Mouse (Mus musculus) megakaryocyte, embryonic 14.5 days (primary cell): ENCODE results near the gene F930015N05Rik. TPM values are rescaled to one million over a fixed set of nuclear protein-coding genes. Genes with fewer than 3 reads are reported as not detected.

ENCODE experiments used
- H3K27me3 ChIP-seq: replicated peaks from 2 replicates; pipeline ENCODE3; 2012; ENCODE audit warnings: inconsistent platforms
- H3K36me3 ChIP-seq: replicated peaks from 2 replicates; pipeline ENCODE3; 2012; ENCODE audit warnings: low read length, inconsistent platforms, mixed read lengths
- H3K4me1 ChIP-seq: 2 replicates; pipeline ENCODE4 v1.6.1; 2012; ENCODE audit warnings: inconsistent platforms
- H3K4me3 ChIP-seq: replicated peaks from 2 replicates; pipeline ENCODE3; 2012; ENCODE audit warnings: moderate library complexity, mild to moderate bottlenecking, inconsistent platforms
- H3K9me3 ChIP-seq: 2 replicates; pipeline ENCODE4 v1.6.1; 2012; ENCODE audit warnings: inconsistent platforms
- FLI1 ChIP-seq: IDR thresholded peaks from 2 replicates; pipeline ENCODE4 v1.6.1; 2012; ENCODE audit warnings: low read length, inconsistent platforms, mixed read lengths
- GATA1 ChIP-seq: IDR thresholded peaks from 3 replicates; pipeline ENCODE4 v1.6.1; 2012; ENCODE audit warnings: mixed read lengths, low read length, inconsistent platforms, borderline replicate concordance
- polyA plus RNA-seq: library from polyadenylated mRNA; stranded (reverse); fragments of >175 nt; gene quantifications from 2 replicates; pipeline ENCODE4 v1.2.3, GENCODE M21; 2012; ENCODE audit warnings: low replicate concordance; ENCODE audit not compliant: insufficient read depth

Gene F930015N05Rik
- polyA plus RNA-seq, result not detected in 2 replicates

DNA sequence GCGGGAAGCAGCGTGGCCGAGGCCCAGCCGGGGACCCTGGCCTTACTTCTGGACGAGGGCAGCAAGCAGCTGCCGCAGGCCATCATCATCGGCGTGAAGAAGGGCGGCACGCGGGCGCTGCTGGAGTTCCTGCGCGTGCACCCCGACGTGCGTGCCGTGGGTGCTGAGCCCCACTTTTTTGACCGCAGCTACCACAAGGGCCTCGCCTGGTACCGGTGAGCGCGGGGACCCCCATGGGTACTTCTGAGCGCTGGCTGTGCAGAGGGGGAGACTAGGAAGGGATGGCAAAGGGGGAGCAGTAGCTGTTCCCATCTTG lies at the start of gene F930015N05Rik:
TSS of gene F930015N05Rik (minus strand) at position 242 of the 316 bp plus-strand sequence.
- Histone ChIP-seq H3K9me3 (0 out of 2 replicates have a peak, but pooled peaks cover 7% of the 10 kb centered on the region), H3K36me3 (no peaks in the 10 kb centered on the region), H3K27me3 (peaks cover 44% of the 10 kb centered on the region), H3K4me1 (peaks cover 18% of the 10 kb centered on the region), H3K4me3 (peak within 1 kb of the TSS; percentile 76)
- no peak for TF ChIP-seq FLI1
- TF ChIP-seq GATA1, result no peak

DNA sequence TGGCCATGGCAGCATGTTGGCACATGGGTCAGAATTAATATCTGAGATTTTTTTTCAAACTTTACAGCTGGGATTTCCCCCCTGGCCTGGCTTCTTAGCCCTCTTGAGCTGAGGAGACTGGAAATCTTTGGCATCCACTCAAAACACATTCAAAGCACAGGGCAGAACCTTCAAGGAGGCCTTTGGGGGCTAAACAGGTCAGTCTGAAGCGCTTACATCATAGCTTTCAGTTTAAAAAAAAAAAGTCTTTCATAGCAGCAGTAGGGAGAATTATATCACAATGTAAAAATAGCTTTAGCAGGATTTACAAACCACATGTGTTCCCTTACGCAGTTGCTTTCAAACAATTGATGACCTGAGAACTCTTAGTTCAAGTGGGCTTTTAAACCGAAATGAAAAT lies 45.0 kb upstream of the F930015N05Rik start:
- TF ChIP-seq FLI1, result no peak
- TF ChIP-seq GATA1, result no peak
- Histone ChIP-seq H3K9me3 (peaks cover 8% of the 10 kb centered on the region; the same call in 1 of the 2 replicates), H3K36me3 (no peaks in the 10 kb centered on the region), H3K27me3 (no peaks in the 10 kb centered on the region), H3K4me1 (no peaks in the 10 kb centered on the region), H3K4me3 (no peak overlapping the region)

DNA sequence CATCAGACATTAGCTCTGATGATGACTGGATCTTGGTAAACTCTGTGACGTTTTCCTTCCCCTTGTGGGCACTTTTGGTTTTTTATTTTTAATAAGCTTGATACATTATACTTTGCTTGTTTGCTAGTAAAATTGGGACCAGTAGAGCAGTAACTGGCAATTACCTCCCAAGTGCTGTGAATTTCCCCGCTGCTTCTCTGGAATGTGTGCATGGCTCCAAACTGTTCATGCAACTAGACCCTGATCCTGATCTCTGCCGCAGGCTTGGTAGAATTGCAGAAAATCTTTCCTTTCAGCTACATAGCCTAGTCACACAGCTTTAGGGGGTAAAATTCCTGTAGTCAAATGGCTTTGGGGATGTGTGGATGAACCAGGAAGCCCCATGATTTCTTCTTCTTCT lies 37.2 kb upstream of the F930015N05Rik start:
- no peaks in the 10 kb centered on the region for H3K4me1 ChIP-seq
- no peaks in the 10 kb centered on the region for H3K27me3 ChIP-seq
- H3K4me3 ChIP-seq, result no peak overlapping the region
- H3K9me3 ChIP-seq, result no peaks in the 10 kb centered on the region
- no peaks in the 10 kb centered on the region for H3K36me3 ChIP-seq
- no peak for TF ChIP-seq FLI1
- no peak for TF ChIP-seq GATA1

DNA sequence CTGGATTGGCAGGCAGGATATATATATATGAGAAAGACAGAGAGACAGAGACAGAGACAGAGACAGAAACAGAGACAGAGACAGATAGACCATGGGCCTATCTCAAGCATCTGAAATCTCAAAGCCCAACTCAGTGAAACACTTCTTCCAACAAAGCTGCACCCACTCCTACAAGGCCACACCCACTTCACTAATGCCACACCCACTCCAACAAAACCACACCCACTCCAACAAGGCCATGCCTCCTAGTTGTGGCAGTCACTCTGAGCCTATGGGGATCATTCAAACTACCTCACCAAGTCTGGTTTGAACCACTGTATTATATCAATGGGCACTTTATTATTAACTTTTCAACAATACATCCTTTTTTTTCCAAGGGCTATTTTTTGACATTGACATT lies 34.2 kb upstream of the F930015N05Rik start:
- Histone ChIP-seq H3K4me1 (no peaks in the 10 kb centered on the region), H3K36me3 (no peaks in the 10 kb centered on the region), H3K9me3 (no peaks in the 10 kb centered on the region), H3K4me3 (no peak overlapping the region), H3K27me3 (no peaks in the 10 kb centered on the region)
- no peak for TF ChIP-seq FLI1
- TF ChIP-seq GATA1, result no peak

DNA sequence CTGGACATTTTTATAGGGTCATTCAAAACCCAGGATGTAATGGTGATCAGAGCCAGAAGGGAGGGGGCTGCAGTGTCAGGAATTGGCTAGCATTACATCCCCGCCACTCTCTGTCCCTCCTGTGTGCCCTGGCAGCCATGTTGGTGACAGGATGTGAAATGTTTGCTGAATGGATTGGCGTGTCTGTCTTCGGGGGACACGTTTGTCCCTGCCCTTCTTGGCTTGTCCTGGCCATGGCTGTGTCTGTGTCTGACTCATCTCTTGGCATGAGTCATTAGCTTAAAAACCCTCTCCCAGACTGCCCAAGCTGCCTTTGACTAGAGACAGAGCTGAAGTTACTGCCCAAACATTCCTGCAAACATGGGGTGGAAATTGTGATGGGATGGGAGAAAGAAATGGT lies 32.3 kb upstream of the F930015N05Rik start:
- no peak overlapping the region for H3K4me3 ChIP-seq
- no peaks in the 10 kb centered on the region for H3K36me3 ChIP-seq
- H3K4me1 ChIP-seq, result no peaks in the 10 kb centered on the region
- TF ChIP-seq FLI1 (no peak), GATA1 (no peak)
- no peaks in the 10 kb centered on the region for H3K27me3 ChIP-seq
- H3K9me3 ChIP-seq, result no peaks in the 10 kb centered on the region

DNA sequence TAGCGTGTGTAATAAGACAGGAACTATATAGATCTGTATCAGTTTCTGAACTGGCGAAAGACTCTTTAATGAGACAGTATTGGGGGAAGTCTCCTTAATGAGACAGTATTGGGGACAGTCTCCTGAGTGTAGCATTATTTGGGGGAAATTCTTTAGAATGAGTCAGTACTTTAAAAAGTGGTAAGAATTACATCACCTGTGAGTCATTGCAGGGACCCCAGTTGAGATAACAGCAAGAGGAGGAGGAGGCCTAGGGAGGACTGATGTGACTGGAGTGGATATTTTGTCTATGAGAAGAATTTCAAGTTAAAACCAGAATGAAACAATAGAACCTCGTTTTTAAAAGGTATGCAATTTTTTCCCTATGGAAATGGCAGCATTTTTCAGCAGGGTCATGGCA lies 25.3 kb upstream of the F930015N05Rik start:
- no peaks in the 10 kb centered on the region for H3K36me3 ChIP-seq
- no peak overlapping the region for H3K4me3 ChIP-seq
- H3K4me1 ChIP-seq, result no peaks in the 10 kb centered on the region
- H3K27me3 ChIP-seq, result no peaks in the 10 kb centered on the region
- TF ChIP-seq FLI1 (no peak), GATA1 (no peak)
- no peaks in the 10 kb centered on the region for H3K9me3 ChIP-seq

DNA sequence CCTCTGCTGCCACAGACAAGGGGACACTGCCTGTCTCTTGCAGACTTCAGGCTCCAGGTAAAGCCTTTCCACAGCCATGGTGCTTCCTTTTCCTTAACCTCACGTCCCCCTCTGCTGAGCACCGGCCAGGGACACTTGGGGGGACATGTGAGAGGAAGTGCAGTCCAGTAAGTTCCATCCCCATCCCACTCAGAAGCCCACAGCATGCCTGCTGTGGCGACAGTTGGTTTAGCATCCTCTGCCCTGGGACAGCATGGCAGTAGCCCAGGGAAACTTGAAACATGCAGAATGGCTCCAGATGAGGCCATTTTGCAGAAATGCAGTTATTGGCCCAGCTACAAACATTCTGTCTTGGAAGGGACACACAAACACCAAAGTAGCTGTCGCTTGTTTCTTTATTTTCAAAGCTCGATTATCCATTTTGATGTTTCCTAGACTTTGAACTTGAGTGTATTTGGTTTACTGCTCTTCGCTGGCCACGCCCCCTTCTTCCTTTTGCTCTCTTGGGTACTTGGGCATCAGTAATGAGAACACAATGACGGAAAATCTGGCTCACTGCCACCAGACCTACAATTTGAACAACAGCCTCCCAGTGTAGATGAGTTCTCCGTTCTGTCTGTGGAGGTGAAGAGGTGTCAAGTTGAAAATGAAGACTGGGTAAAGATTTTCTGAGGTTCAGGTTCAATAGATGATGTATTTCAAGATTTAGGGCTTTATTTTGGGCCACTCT lies 12.3 kb upstream of the F930015N05Rik start:
- no peak for TF ChIP-seq GATA1
- TF ChIP-seq FLI1, result no peak
- H3K27me3 ChIP-seq, result no peaks in the 10 kb centered on the region

DNA sequence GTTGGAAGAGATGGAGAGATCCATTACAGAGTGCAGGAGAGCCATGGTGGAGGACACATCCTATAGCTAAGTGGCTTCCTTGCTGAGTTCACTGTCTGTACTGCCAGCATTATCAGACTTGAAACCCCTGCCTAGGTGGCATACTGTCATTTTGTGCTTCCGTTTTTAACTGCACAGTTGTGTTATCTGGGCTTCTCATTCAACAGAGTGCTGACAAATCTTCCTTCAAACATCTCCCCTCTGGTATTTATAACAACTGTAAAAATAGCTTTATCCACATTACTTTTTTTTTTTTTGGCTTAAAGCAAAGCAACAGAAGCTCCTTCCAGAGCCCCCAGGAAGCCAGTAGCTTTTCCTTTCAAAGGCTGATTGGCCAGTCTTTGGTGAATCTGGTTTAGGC lies 8.8 kb upstream of the F930015N05Rik start:
- no peak for TF ChIP-seq GATA1
- TF ChIP-seq FLI1, result no peak
- H3K27me3 ChIP-seq, result peaks cover 4% of the 10 kb centered on the region
- no peaks in the 10 kb centered on the region for H3K9me3 ChIP-seq
- H3K4me3 ChIP-seq, result no peak overlapping the region
- H3K36me3 ChIP-seq, result no peaks in the 10 kb centered on the region
- 0 out of 2 replicates have a peak, but pooled peaks cover 4% of the 10 kb centered on the region for H3K4me1 ChIP-seq

More for the DNA sequence above, 12.3 kb upstream of the F930015N05Rik start:
- no peak overlapping the region for H3K4me3 ChIP-seq
- no peaks in the 10 kb centered on the region for H3K9me3 ChIP-seq
- H3K4me1 ChIP-seq, result 0 out of 2 replicates have a peak, but pooled peaks cover 4% of the 10 kb centered on the region
- H3K36me3 ChIP-seq, result no peaks in the 10 kb centered on the region

DNA sequence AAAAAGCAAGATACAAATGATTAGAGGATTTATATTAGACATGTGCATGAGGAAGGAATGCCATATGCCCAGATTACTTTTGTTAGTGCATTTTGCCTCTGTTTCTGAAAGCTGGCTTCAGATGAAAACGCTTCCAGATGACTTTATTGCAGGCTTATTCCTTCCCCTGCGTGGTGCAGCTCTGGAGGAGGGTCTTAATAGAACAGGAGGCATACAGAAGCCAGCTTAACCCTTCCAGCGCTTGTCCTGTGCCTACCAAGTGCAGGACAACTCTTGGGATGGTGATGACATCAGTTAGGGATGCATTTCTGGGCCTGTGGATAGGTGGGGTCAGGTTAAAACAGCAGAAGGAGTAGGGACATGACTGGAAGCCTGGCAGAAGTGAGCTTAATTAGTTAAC lies 6.2 kb upstream of the F930015N05Rik start:
- Histone ChIP-seq H3K4me1 (0 out of 2 replicates have a peak, but pooled peaks cover 4% of the 10 kb centered on the region), H3K9me3 (no peaks in the 10 kb centered on the region), H3K36me3 (no peaks in the 10 kb centered on the region), H3K4me3 (no peak overlapping the region), H3K27me3 (peaks cover 7% of the 10 kb centered on the region)
- TF ChIP-seq GATA1, result no peak
- no peak for TF ChIP-seq FLI1

DNA sequence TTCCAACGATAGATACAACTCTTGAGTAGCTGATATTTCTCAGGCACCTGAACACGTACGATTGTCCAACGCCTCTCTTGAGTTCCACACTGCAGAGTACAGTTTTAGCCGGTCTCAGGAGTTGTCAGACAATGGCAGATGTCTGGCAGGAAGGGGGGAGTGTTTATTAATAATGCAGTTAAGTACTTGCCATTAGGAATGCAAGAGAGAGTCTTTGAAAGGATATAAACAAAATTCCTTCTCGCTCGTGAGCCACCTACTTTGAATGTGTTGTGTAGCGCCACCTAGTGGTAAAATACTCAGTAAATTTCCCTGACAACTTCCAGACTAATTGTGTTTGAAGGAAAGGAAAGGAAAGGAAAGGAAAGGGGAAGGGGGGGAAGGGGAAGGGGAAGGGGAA lies 5.7 kb upstream of the F930015N05Rik start:
- TF ChIP-seq GATA1 (no peak), FLI1 (no peak)

More for the DNA sequence above, 5.7 kb upstream of the F930015N05Rik start:
- Histone ChIP-seq H3K4me3 (no peak overlapping the region), H3K27me3 (peaks cover 9% of the 10 kb centered on the region), H3K36me3 (no peaks in the 10 kb centered on the region), H3K4me1 (0 out of 2 replicates have a peak, but pooled peaks cover 4% of the 10 kb centered on the region), H3K9me3 (no peaks in the 10 kb centered on the region)
